Mouse (Mus musculus): Measurements from ENCODE around the gene Btrc. TPM values are rescaled to one million over a fixed set of nuclear protein-coding genes. Genes with fewer than 3 reads are reported as not detected.

Btrc gene
- total and polyA plus RNA-seq, 3 experiments: 10.4 to 20.4 (median 19.6) TPM

DNA sequence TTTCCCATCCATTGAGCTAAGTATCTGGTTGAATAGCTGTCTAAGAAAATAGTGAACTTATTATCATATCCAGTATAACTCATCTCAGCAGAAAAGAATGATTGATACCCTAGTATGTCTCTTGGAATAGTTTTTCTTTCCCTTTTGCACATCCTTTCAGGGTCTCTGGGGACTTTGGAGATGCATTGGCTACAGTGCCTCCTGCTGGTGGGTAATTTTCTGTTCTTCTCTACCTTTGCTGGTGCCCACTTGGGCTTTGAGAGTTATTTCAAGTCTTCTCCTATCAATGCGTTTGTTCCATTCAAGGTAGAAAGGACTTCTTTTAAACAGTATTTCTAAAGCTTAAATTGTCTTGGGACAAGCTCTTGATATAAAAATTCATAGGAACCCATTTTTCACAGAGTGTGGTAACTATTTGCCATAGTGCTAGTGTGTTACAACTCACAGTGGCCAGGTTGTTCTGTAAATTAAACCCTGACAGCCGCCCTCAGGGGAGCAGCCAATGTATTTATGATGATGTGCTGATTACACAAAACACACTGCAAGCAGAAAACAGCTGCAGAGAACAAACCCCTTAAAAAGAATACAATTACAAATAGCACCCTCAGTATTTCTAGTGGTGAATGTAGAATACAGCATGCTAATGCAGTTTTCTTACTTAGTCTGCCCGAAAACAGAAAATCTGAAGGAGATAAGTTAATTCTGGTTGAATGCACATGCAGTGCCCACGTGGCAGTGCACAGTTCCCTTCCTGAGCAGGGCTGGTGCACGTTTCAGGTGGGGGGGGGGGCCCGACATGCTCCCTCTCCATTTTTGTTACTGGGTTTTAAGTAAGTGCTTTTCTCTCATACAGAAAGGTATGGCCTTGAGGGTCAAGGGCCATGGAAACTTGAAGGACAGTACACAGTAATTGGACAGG lies 75.7 kb downstream of the Btrc start:
- Histone ChIP-seq H3K27me3 (ENCODE audit: control insufficient read depth, insufficient read depth, low read length) (no peaks in the 10 kb centered on the region), H3K36me3 (ENCODE audit: control insufficient read depth, insufficient read depth, low read length) (peaks cover 13% of the 10 kb centered on the region; the same call in 1 of the 2 replicates), H3K79me2 (replicated peaks; ENCODE audit: control insufficient read depth, insufficient read depth, low read length) (0 out of 2 replicates have a peak, but pooled peaks cover 2% of the 10 kb centered on the region), H3K27ac (no peak overlapping the region), H3K4me3 (no peak overlapping the region), H3K9ac (ENCODE audit: low read depth, low read length) (no peak overlapping the region), H3K4me1 (ENCODE audit: control insufficient read depth, insufficient read depth, low read length) (peaks cover 5% of the 10 kb centered on the region)
- no peak for DNase-seq
- no peak for TF ChIP-seq EP300 (IDR thresholded peaks at IDR 0.05; ENCODE audit: insufficient read depth, low read depth, low read length)
- no peak for TF ChIP-seq POLR2A (IDR thresholded peaks at IDR 0.05; ENCODE audit: insufficient read depth, low read depth, low read length)
- TF ChIP-seq CTCF (IDR thresholded peaks at IDR 0.05): peak; percentile 54
- intact Hi-C loops (cut with DNase I): loop anchor here (5.0 kb wide), 2 partner anchors 77 to 137 kb away; partner anchors contain the start of gene Btrc
- WGBS: 75% methylated on average over 6 of the region's 6 CpGs

DNA sequence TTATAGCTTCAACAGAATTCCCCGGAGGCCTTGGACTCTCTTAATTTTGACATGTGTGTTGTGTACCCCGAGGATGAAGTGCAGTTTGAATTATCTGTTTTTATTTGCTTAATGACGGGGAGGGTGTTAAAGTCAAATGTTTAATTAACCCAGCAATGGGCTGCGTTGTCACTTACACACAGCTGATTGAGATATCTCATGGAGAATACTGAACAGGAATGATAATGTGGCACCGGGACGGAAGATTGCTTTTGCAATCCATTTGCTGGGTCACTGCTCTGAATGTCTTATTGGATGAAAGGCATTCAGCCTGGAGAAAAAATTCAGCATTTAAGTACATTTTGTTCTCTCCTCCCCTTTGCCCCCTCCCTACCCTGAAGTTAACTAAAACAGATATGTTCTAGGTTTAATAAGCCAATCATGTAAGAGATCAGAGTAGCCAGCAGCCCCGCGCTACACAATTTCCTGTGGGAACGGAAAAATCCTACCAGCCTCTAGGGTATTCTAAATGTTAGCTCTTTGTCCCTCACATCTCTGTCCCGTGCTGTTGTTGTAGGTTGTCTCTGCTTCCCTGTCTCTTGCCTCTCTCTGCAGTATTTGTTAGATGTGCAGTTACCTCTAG lies 77.1 kb downstream of the Btrc start:
- TF ChIP-seq CTCF (IDR thresholded peaks at IDR 0.05) (no peak), POLR2A (IDR thresholded peaks at IDR 0.05; ENCODE audit: insufficient read depth, low read depth, low read length) (0 out of 2 replicates have a peak, but pooled peaks have one; percentile 31)
- intact Hi-C loops (cut with DNase I): no loop called here

DNA sequence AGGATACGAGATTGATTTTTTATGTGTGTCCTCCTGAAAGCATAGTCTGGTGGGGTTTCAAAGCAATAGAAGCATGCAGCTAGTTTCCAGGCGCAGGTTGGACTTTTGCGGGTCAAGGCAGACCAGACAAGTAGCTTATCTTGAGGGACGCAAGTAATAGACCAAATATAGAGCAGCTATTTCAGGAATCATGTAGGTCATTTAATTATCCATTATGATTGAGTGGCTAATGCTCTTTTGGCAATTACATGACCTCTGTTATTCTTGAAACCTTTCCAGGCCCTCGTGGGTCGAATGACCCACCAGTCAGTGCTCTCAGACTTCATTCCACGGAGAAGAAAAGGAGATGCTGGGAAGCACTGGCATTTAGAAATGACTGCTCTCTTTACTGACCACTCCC lies 78.2 kb downstream of the Btrc start:
- intact Hi-C loops (cut with DNase I): no loop called here
- DNase-seq: peak; percentile 24 to 30

More for the DNA sequence above, 77.1 kb downstream of the Btrc start:
- peak overlapping the region; percentile 74 for H3K27ac ChIP-seq
- DNase-seq: peak in 1 of 2 experiments; percentile 29
- H3K9ac ChIP-seq (ENCODE audit: low read depth, low read length): peak overlapping the region; percentile 44
- H3K4me3 ChIP-seq: peak overlapping the region; percentile 19
- H3K27me3 ChIP-seq (ENCODE audit: control insufficient read depth, insufficient read depth, low read length): no peaks in the 10 kb centered on the region
- H3K79me2 ChIP-seq (replicated peaks; ENCODE audit: control insufficient read depth, insufficient read depth, low read length): no peaks in the 10 kb centered on the region
- peaks cover 17% of the 10 kb centered on the region for H3K36me3 ChIP-seq (ENCODE audit: control insufficient read depth, insufficient read depth, low read length)
- WGBS: 33% methylated on average over 10 of the region's 10 CpGs
- peaks cover 5% of the 10 kb centered on the region for H3K4me1 ChIP-seq (ENCODE audit: control insufficient read depth, insufficient read depth, low read length)

DNA sequence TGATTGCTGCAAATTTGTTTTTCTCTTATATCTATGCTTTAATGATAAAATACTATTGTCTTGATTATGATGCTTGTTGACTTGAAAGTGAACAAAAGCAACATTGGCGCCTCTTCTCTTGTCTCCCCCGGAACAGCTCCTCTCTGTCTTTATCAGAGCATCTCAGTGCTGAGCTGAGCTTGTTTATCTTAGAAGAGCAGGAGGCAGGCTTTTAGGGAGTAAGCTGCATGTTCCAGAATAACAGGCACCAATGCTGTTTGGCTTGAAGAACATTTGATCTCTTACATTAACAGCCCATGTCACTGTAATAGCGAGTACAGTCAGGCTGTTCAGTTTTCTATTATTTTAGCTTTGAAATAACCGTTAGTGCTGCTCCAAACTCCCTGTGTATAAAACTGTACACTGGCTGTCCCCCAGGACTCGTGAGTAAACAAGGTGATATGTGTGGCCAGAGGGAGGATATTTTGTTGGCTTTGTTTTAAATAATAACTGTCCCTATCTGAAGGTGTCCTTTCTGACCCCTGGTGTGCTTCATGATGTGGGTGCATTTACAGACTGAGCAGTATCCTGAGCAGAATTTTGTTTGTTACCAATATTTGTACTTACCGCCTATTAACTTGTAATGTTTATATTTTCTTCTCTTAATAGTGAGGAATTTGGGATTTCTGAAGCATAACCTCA lies 81.9 kb downstream of the Btrc start:
- Histone ChIP-seq H3K4me3 (no peak overlapping the region), H3K79me2 (replicated peaks; ENCODE audit: control insufficient read depth, insufficient read depth, low read length) (no peaks in the 10 kb centered on the region), H3K9ac (ENCODE audit: low read depth, low read length) (no peak overlapping the region; the same call in 1 of the 2 replicates), H3K27me3 (ENCODE audit: control insufficient read depth, insufficient read depth, low read length) (no peaks in the 10 kb centered on the region), H3K27ac (peak overlapping the region; percentile 15), H3K36me3 (ENCODE audit: control insufficient read depth, insufficient read depth, low read length) (peaks cover 14% of the 10 kb centered on the region), H3K4me1 (ENCODE audit: control insufficient read depth, insufficient read depth, low read length) (peaks cover 6% of the 10 kb centered on the region)
- no peak for DNase-seq
- 56% methylated on average over 6 of the region's 6 CpGs for WGBS
- TF ChIP-seq CTCF (IDR thresholded peaks at IDR 0.05) (no peak), EP300 (IDR thresholded peaks at IDR 0.05; ENCODE audit: insufficient read depth, low read depth, low read length) (no peak), POLR2A (IDR thresholded peaks at IDR 0.05; ENCODE audit: insufficient read depth, low read depth, low read length) (no peak)
- intact Hi-C loops (cut with DNase I): no loop called here

More for the DNA sequence above, 78.2 kb downstream of the Btrc start:
- H3K9ac ChIP-seq (ENCODE audit: low read depth, low read length): no peak overlapping the region
- H3K36me3 ChIP-seq (ENCODE audit: control insufficient read depth, insufficient read depth, low read length): peaks cover 18% of the 10 kb centered on the region
- peaks cover 5% of the 10 kb centered on the region for H3K4me1 ChIP-seq (ENCODE audit: control insufficient read depth, insufficient read depth, low read length)
- TF ChIP-seq EP300 (IDR thresholded peaks at IDR 0.05; ENCODE audit: insufficient read depth, low read depth, low read length) (no peak), CTCF (IDR thresholded peaks at IDR 0.05) (no peak), POLR2A (IDR thresholded peaks at IDR 0.05; ENCODE audit: insufficient read depth, low read depth, low read length) (no peak)
- H3K27me3 ChIP-seq (ENCODE audit: control insufficient read depth, insufficient read depth, low read length): no peaks in the 10 kb centered on the region
- WGBS: 16% methylated on average over 7 of the region's 7 CpGs
- no peaks in the 10 kb centered on the region for H3K79me2 ChIP-seq (replicated peaks; ENCODE audit: control insufficient read depth, insufficient read depth, low read length)
- peak overlapping the region; percentile 19 for H3K4me3 ChIP-seq
- peak overlapping the region; percentile 74 for H3K27ac ChIP-seq

- no peaks in the 10 kb centered on the region for H3K27me3 ChIP-seq (ENCODE audit: control insufficient read depth, insufficient read depth, low read length)
- H3K4me1 ChIP-seq (ENCODE audit: control insufficient read depth, insufficient read depth, low read length): peaks cover 4% of the 10 kb centered on the region
- peaks cover 7% of the 10 kb centered on the region for H3K36me3 ChIP-seq (ENCODE audit: control insufficient read depth, insufficient read depth, low read length)
- intact Hi-C loops (cut with DNase I): no loop called here
- no peak overlapping the region for H3K27ac ChIP-seq
- no peak overlapping the region for H3K4me3 ChIP-seq
- TF ChIP-seq CTCF (IDR thresholded peaks at IDR 0.05): no peak
- TF ChIP-seq EP300 (IDR thresholded peaks at IDR 0.05; ENCODE audit: insufficient read depth, low read depth, low read length): no peak
- no peak overlapping the region for H3K9ac ChIP-seq (ENCODE audit: low read depth, low read length)
- WGBS: 87% methylated on average over 7 of the region's 7 CpGs
- no peak for DNase-seq
- no peaks in the 10 kb centered on the region for H3K79me2 ChIP-seq (replicated peaks; ENCODE audit: control insufficient read depth, insufficient read depth, low read length)
Measured at GRCm38 (mm10) chr19:45446631-45447030, 83.1 kb downstream of the Btrc start.

Measured in heart, adult 2 months (tissue).